Mouse (Mus musculus) granulocyte monocyte progenitor cell, adult 5-6 weeks (primary cell): ENCODE data around the gene Rcc1. TPM values are rescaled to one million over a fixed set of nuclear protein-coding genes. Genes with fewer than 3 reads are reported as not detected.
"Not testable (repeated sequence)": the region's sequence is repeated elsewhere in the genome, so short reads cannot be mapped to it uniquely, and the experiment has no call there.

Experiments used
- ATAC-seq: replicated peaks from 2 replicates; pipeline ENCODE4 v1.8.0; 2016; ENCODE audit warnings: mild to moderate bottlenecking, moderate TSS enrichment, inconsistent platforms; ENCODE audit not compliant: poor library complexity, severe bottlenecking
- total RNA-seq, 2 experiments: library from RNA; stranded (forward) in 1 of 2; stranded (reverse) in 1 of 2; fragments of 200-712, 200-1000 nt in 1 of 2; fragments of >200 nt in 1 of 2; fragmentation: Nextera tagmentation in 1 of 2; gene quantifications; 2 replicates each; pipeline ENCODE4 v1.2.3; 2014 to 2017

Rcc1 gene
- total RNA-seq, 2 experiments from 2014 or later, result 53.3 to 68.9 TPM

DNA sequence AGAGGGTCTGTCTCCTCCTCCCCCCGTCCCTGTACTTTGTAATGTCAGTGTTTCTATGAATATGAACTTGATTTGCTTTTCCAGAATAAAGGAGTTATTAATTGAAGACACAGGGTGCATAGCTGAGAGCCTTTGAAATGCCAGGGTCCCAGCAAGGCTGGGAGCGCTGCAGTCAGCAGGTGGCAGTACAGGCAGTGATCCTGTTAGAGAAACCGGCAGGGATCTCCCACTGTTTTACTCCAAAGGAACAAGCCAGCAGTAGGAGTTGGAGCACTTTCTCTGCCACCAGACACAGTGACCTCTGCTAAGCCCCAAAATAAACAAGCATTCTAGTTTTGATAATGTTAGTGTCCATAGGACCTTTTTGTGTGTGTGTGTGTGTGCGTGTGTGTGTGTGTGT is 60.4 kb downstream of the Rcc1 start:
- ATAC-seq, result no peak

DNA sequence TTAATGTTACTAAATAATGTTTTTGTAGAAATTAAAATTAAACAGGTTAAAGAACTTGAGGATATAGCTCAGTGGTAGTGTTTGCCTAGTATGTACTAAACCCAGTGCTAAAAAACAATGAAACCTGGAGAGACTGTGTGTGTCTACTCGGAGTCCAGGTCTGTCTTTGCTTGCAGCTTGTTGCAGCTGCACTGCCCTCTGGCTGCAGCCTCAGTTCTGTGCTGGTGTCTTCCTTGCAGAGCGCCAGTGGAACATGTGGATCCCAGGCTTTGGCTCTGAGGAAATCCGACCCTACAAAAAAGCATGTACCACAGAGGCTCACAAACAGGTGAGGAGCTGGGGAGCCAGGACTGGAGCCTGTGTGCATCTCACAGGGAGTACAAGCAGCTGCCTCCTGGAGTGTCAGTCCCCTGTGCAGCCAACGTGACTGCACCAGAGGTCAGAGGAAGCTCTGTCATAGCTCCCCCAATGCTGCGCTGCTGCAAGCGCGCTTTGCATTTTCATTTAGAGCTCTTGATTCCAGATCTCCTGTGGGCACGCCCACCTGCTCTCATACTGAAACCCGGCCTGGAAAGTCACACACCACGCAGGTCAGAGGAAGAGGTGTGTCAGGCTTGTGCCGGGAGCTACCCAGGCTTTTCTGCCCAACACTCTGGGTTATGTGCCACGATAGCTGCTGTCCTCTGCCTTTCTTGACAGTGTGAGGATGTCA is 61.6 kb downstream of the Rcc1 start:
- no peak for ATAC-seq

DNA sequence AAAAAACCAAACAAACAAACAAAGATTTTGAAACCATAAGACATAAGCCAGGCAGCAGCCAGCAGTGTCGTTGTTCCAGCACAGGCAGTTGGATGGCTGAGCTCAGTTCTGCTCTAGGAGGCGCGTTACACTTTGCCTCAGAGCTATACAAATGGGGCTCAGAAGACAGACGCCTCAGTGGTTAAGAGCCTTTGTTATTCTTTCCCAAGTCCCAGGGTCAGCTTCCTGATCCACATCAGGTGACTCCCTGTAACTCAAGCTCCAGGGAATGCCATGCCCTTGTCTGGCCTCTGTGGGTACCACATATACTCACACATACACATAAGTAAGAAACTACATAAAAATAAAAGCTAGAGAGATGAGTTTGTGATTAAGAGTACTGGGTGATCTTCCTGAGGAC is 62.3 kb downstream of the Rcc1 start:
- ATAC-seq, result no peak

DNA sequence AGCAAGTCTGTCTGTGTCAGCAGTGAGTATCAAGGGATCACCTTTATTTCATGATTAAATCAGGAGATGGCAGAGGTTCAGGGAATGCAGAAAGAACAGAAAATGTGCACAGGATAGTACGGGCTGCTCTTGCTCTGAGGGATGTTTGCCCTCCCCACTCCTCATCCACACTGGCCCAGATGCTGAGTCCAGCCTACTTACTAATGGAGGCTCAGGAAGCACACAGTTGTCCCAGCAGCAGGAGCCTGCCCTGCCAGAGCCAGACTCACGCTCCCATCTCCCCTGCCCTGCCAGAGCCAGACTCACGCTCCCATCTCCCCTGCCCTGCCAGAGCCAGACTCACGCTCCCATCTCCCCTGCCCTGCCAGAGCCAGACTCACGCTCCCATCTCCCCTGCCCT is 64.6 kb downstream of the Rcc1 start:
- ATAC-seq, result not testable (repeated sequence)

Other genes with a start within 250 kb of the Rcc1 start
- not detected in 2 replicates for gene Oprd1, start 209.1 kb downstream of the Rcc1 start, total RNA-seq (2014; fragmentation: Nextera tagmentation)
- gene Oprd1, start 209.1 kb downstream of the Rcc1 start, total RNA-seq (2017), result not detected in 2 replicates
- 55.2 and 65.3 TPM in 2 replicates for gene Ythdf2, start 141.3 kb downstream of the Rcc1 start, total RNA-seq (2014; fragmentation: Nextera tagmentation)
- gene Ythdf2, start 141.3 kb downstream of the Rcc1 start, total RNA-seq (2017), result 63.6 and 81.8 TPM in 2 replicates
- 16.8 and 20.9 TPM in 2 replicates for gene Gmeb1, start 92.0 kb downstream of the Rcc1 start, total RNA-seq (2014; fragmentation: Nextera tagmentation)
- 15.3 and 18.0 TPM in 2 replicates for gene Gmeb1, start 92.0 kb downstream of the Rcc1 start, total RNA-seq (2017)
- gene Taf12, start 79.2 kb downstream of the Rcc1 start, total RNA-seq (2014; fragmentation: Nextera tagmentation), result 23.1 and 25.5 TPM in 2 replicates
- gene Taf12, start 79.2 kb downstream of the Rcc1 start, total RNA-seq (2017), result 47.0 and 48.7 TPM in 2 replicates
- gene Rab42, start 50.2 kb downstream of the Rcc1 start, total RNA-seq (2014; fragmentation: Nextera tagmentation), result 3.2 TPM in 1 of 2 replicates, not detected in the other
- gene Rab42, start 50.2 kb downstream of the Rcc1 start, total RNA-seq (2017), result not detected in 2 replicates
- gene Trnau1ap, start 24.1 kb downstream of the Rcc1 start, total RNA-seq (2014; fragmentation: Nextera tagmentation), result 29.7 and 36.3 TPM in 2 replicates
- 37.8 and 54.9 TPM in 2 replicates for gene Trnau1ap, start 24.1 kb downstream of the Rcc1 start, total RNA-seq (2017)
- 29.2 and 36.8 TPM in 2 replicates for gene Phactr4, start 68.9 kb upstream of the Rcc1 start, total RNA-seq (2014; fragmentation: Nextera tagmentation)
- 4.2 and 8.1 TPM in 2 replicates for gene Phactr4, start 68.9 kb upstream of the Rcc1 start, total RNA-seq (2017)
- 9.2 and 16.1 TPM in 2 replicates for gene Med18, start 110.3 kb upstream of the Rcc1 start, total RNA-seq (2014; fragmentation: Nextera tagmentation)
- 9.9 and 16.2 TPM in 2 replicates for gene Med18, start 110.3 kb upstream of the Rcc1 start, total RNA-seq (2017)
- 3.4 and 3.9 TPM in 2 replicates for gene Sesn2, start 156.9 kb upstream of the Rcc1 start, total RNA-seq (2014; fragmentation: Nextera tagmentation)
- gene Sesn2, start 156.9 kb upstream of the Rcc1 start, total RNA-seq (2017), result 2.1 and 2.9 TPM in 2 replicates
- gene Atpif1, start 180.1 kb upstream of the Rcc1 start, total RNA-seq (2014; fragmentation: Nextera tagmentation), result 781 and 857 TPM in 2 replicates
- 1,252 and 1,475 TPM in 2 replicates for gene Atpif1, start 180.1 kb upstream of the Rcc1 start, total RNA-seq (2017)
- 136 and 140 TPM in 2 replicates for gene Dnajc8, start 181.9 kb upstream of the Rcc1 start, total RNA-seq (2014; fragmentation: Nextera tagmentation)
- 369 and 376 TPM in 2 replicates for gene Dnajc8, start 181.9 kb upstream of the Rcc1 start, total RNA-seq (2017)
- 2.4 TPM in 2 replicates for gene Ptafr, start 210.5 kb upstream of the Rcc1 start, total RNA-seq (2014; fragmentation: Nextera tagmentation)
- gene Ptafr, start 210.5 kb upstream of the Rcc1 start, total RNA-seq (2017), result 1.2 and 1.4 TPM in 2 replicates